Mouse (Mus musculus) lung, postnatal 36 days (tissue): ENCODE measurements around the gene Gpr179.
"Not testable (repeated sequence)": the region's sequence is repeated elsewhere in the genome, so short reads cannot be mapped to it uniquely, and the experiment has no call there.

Source experiments
- DNase-seq: peaks from one replicate; pipeline ENCODE4 v3.0.0; 2022; ENCODE audit warnings: mixed read lengths

Gpr179 gene

GRCm38 (mm10) chr11:97315504-97316503 lies 36.1 kb downstream of the Gpr179 start, which contains the start of gene Mrpl45:
Gene Mrpl45 (plus strand): TSS chr11:97315716.
- peak; percentile 98 for DNase-seq

DNA sequence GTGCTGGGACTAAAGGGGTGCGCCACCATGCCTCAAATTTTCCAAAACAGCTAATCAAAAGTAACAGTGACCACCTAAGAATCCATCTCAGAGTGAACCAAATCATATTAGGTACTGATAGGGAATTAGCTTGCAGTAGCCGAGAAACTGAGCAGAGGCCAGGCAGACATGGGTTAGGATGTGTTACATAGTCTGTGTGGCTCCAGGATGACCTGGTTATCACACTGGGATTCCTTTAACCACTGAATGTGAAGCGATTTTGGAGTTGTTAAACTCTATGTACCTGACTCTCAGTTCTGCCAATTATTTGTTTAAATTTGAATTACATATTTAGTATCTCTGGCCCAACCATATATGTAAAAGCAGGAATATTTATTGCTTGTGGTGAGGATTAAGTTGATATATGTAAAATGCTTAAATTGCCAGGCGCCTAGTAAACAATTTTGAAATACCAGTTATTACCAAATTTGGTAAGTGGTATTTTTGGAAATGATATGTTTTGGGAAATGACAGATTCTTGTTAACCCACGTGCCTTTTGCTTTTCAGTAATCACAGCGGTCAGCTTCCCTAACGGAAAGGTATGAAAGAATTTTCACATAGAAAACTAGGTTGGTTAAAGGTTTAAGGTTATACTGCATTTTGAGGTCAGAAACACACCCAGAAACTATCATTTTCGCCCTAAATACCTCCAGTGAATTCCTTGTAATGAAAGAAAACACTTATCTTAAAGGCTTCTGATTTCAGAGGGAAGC lies 37.0 kb downstream of the Gpr179 start:
- no peak for DNase-seq

GRCm38 (mm10) chr11:97314110-97314509 lies 37.8 kb downstream of the Gpr179 start:
- DNase-seq: peak; percentile 35

DNA sequence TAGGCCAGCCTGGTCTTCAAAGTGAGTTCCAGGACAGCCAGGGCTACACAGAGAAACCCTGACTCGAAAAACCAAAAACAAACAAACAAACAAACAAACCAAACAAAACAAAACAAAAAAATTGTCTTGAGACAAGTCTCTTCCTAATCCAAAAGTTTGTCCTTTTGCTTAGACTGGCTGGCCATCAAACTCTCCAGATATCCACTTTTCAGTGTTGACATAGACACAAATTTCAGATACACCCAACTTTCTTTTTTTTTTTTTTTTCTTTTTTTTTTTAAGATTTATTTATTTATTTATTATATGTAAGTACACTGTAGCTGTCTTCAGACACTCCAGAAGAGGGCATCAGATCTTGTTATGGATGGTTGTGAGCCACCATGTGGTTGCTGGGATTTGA lies 39.0 kb downstream of the Gpr179 start:
- DNase-seq: not testable (repeated sequence)

DNA sequence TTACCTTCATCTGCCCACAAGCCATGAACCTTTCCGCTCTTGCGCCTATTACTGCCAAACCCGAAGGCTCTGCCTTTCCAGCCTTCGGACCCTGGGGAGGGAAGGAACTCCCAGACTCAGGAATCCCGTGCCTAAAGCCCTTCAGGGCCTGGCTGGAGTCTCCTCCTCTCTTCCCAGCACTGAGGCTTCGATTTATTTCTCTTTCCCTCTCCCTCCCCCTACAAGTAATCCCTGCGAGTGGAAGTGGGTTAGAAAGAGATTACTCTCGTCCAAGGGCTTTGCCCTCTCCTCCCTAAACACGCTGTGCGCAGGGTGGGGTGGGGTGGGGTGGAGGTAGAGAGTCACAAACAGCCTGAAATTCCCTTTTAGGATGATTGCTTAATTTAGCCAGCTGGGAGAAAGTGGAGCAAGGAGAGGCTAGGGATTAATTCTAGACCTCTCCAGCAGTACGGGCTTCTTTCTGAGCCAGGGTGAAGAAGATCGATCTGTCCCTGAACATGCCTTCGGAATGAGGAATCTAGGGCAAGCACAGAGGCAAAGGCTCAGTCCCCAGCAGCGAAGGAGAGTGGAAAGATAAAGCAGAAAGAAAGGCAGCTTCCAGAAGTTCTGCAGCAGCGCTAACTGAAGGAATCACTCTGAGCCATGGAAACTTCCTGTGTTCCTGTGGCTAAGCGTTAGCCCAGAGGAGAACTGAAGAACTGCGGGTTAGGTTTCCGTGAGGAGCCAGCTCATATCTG lies 40.8 kb downstream of the Gpr179 start:
- peak; percentile 37 for DNase-seq

DNA sequence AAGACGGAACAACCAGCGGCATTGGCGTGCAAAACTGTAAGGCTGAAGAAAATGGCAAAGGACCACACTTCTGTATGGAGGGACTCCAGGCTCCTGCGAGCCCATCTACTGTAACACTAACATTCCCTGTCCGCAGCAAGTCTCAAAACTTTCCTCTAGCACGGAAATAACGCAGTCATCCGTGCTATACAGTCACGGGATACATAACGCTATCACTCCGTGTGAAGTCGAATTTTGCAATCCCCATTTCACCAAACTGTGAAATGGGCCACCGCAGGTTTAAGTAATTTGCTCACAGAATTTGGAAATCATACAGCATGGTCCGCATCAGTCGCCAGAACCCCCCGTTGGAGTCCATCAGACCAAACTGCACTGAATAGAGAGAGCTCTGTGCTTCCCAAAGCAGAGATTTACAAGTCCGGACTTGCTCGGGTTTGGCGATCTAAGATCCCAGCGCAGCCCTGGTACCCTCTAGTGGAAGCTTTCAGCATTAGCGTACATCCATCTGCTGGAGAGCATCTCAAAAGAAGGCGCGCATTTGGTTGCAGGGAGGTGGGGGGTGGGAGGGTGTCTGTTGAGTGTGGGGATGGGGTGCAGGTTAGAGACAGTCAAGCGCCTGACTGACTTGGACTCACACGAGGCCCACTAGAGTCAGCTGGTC lies 41.8 kb downstream of the Gpr179 start:
- peak; percentile 90 for DNase-seq

DNA sequence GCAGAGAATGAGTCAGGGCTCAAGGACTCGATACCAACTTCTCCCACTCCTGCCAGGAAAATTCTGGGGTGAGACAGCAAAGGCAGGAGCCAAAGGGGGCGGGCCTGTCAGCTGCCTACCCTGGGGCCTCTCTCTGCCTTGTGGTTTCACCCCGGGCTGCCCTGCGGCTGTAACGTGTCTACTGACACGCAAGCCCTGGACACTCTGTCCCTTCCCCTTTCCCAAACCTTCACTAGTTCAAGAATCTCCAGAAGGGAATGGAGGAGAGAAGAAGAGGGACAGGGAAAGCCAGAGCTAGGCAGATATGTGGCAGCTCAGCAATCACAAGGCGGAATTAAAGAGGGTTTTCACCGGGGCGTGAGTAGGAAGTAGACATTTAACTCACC lies 42.4 kb downstream of the Gpr179 start:
- DNase-seq: peak; percentile 91

DNA sequence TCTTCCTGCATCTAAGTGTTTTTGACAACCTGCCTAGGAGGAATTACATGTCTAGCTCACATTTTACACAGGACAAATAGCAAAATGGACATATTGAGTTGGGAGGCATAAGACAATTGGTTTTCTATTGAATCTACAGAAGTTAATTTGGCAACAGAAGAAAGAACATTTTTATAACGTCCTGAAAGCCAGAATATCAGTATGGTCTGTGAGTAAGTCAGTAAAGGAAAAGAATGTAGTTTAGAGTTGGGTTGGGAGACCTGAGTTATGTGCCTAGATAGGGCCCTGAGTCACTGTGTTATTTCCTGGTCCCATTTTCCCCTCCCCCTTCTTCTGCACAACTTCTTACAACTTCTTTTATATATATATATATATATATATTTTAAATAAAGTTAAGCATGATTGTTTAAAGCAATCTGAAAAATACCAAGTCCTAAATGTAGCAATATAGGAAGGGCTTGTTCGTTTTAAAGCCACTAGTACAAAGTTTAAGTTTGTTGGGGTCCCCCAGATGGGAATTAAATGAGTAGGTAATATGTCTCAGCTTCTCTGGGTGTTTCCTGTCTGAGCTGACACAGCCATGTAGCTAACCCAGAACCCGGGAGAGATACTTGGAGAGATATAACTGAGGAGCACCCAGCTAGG lies 42.9 kb downstream of the Gpr179 start:
- DNase-seq: no peak

GRCm38 (mm10) chr11:97307294-97308069 lies 44.4 kb downstream of the Gpr179 start:
- peak; percentile 18 for DNase-seq

DNA sequence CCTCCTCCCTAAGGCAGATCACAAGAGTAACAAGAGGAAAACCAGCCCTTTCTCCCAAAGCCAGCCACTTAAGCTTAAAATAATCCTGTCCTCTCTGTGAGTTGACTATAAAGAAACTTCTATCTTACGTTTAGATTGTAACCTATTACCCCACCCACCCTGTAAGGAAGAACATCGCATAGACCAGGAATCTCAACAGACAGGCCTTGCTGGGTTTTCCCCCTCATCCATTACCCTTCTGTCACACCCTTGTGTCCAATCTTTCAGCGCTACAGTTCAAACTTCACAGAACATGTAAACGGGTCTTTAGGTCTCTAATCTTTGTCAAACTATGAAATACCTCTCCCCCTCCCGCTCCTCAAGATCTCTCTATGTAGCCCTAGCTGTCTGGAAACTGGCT lies 47.2 kb downstream of the Gpr179 start:
- no peak for DNase-seq

DNA sequence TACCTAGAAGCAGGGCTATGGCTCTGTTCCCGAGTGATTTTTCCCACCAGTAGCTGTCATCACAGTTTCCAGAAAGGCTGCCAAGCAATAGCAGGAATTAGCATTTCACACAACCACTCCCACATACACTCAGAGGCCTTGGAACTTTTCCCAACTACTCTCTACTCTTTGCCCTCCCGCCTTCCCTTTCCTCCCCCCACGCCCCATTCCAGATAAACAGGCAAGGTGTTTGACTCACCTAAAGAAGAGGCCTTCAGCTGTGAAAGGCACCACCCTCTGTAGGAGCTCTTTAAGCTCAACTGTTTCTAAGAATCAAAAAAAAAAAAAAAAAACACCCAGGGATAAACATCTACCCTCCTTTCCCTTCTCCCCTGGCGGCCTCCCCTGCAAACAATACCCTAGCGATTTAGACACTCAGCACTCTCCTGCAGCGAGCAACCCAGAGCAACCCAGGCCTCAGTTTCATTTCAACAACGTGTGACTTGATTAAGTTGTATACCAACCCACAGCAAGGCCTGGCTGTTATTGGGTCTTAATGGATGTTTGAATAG lies 49.6 kb downstream of the Gpr179 start:
- peak; percentile 94 for DNase-seq

DNA sequence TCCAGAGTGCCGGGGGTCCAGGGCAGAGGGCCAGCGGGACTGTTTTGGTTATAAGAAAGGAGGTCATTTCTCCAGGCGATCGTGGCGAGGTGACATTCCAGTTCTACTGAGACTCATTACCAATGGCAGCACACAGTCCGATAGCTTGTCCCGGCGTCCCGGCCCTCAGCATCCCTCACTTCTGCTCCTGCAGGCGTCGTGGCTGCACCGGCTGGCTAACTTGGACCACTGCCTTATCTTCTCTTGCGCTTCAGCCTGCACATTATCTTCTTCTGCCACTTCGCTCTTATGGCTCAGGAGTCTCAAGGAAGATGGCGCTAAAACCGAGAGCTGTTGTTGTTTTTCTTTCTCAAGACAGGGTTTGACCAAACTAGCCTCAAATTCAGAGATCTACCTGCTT lies 50.5 kb downstream of the Gpr179 start:
- no peak for DNase-seq

DNA sequence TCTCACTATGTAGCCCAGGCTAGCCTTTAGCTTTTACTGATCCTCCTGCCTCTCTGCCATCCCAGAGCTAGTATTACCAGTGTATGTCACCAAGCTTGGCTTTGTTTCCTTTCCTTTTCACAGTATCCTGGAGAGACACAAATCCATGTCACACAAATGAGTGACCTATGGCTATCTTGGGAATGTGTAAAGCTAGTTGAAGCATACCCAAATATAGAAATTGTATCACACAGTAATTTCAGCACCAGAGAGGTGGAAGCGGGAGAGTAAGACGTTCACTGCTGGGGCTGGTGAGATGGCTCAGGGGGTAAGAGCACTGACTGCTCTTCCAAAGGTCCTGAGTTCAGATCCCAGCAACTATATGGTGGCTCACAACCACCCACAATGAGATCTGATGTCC lies 51.9 kb downstream of the Gpr179 start:
- no peak for DNase-seq

GRCm38 (mm10) chr11:97296542-97296941 lies 55.3 kb downstream of the Gpr179 start:
- DNase-seq: no peak

- DNase-seq: no peak
Observed at GRCm38 (mm10) chr11:97292731-97293130, 59.1 kb downstream of the Gpr179 start.

DNA sequence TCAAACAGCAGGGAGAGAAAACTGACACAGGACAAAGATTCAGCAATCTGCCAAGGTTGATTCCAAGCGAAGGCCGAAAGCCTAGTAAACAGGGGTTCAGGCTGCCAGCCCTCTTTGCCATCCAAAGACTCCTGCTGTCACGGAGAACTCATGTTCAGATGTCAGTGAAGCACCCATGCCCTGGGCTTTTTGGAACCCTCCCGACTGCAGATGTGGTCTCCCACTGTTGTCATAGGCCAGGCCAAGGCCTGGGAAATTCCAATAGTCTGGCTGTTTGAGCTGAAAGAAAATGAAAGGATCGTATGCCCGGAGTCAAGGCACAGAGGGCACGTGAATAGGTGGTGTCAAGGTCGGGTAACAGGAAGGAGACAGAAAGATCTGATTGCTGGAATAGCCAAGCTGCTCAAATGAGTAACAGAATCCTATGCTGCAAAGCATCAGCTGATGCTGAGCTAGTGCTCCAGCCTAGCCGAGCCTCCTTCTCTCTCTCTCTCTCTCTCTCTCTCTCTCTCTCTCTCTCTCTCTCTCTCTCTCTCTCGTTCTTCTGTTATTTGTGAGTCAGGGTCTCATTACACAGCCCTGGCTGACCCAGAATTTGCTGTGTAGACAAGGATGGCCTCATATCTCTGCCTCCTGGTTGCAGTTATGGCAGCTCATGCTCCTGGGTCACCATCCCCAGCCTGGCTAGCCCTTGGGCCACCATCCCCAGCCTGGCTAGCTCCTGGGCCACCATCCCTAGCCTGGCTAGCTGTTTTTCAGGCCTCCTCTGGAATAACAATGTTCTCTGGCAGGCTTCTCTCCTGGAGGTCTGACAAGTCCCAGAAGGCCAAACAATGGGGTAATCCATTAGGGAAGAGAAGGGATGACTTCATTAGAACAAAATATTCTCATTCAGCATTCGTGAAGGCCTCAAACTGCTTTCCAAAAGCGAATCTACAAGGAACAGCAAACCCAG lies 62.3 kb downstream of the Gpr179 start:
- peak; percentile 60 for DNase-seq

DNA sequence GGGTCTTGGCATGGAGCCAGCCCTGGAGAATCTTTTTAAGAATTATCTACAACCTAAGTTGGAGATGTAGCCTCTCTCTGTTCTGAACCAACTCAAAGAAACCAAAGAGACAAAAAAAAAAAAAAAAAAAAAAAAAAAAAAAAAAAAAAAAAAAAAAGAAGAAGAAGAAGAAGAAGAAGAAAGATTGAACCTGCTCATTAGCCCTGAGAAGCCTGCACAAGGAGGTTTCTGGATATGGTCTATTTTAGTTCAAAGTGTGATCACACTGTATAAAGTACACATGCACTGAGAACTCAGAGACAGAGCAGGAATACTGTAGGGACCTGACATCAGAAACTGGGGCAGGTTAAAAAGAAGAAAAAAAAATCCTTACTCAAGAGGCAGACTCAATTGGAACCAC lies 64.2 kb downstream of the Gpr179 start:
- no peak for DNase-seq

GRCm38 (mm10) chr11:97286973-97287372 lies 64.9 kb downstream of the Gpr179 start:
- no peak for DNase-seq
